Mouse (Mus musculus): ENCODE results near the gene Tmem186.

Tmem186 gene

DNA sequence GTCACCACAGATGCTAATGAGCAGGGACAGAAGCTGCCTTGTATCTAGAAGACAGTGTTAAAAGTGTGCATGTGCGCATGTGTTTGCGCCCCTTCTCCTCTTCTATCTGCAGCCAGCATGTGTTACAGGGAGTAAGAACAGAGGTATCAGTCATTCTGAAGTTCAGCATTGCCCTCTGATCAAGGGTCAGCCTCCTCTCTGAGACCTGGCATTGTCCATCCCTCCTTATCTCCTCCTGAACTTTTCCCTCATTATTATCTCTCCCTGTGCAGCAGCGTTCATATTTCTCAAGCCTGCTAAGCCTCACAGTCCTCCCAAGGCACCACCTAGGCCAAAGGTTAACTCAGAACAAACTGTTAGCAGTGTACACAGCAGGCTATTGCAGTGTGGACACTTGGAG is 33.7 kb downstream of the Tmem186 start:
- no peak for DNase-seq

DNA sequence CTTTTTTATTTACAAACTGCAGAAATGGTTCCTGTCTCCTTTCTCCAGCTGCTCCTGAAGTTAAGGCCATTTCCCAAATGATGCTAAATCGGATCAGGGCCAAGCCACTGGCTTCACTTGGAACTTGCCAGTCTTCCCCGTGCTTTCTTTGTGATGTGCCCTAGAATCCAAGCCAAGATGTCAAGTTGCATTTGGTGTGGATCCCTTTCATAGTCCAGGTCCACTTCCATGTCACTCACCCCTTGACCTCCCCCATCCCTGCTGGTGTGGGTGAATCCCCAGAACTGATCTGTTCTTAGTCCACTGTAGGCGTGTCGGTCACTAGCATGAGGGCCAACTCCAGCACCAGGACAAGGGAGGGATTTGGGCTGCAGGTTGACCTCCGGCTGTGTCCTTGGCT is 40.0 kb downstream of the Tmem186 start:
- no peak for DNase-seq

DNA sequence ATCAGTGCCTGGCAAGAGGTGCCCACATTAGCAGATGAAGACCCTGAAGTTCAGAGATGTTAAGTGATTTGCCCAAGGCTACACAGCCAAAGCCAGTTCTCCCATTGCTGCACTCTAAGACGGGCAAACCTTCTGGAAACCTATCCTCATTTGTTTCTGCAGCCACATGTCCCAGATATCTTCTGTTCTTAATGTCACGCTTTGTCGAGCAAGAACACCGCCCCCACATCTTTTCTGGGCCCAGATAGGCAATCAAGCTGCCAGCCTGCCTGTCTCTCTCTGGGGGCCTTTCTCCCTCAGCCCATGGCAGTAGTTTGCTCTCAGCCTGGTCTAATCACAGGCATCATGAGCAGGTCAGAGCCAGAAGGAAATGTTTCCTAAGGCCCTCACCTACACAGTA is 41.2 kb downstream of the Tmem186 start:
- no peak for DNase-seq

DNA sequence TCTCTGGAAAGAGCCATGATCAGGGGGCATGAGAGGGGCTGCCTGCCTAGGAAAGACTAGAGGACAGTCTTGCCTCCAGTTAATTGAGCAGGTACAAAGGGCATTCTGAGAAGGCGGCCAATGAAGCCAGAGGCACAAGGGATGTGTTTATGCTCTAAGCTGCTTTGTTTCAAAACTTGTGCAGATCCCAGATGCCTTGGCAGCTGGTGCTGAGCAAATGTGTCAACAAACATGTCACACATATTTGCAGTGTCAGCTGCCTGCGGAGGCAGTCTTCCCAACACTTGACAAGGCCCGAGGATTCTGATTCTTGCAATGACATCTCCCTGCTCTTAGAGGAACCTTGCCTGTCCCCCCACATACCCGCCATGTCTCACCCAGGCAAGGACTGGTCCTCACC is 42.1 kb downstream of the Tmem186 start:
- DNase-seq: peak; percentile 27

DNA sequence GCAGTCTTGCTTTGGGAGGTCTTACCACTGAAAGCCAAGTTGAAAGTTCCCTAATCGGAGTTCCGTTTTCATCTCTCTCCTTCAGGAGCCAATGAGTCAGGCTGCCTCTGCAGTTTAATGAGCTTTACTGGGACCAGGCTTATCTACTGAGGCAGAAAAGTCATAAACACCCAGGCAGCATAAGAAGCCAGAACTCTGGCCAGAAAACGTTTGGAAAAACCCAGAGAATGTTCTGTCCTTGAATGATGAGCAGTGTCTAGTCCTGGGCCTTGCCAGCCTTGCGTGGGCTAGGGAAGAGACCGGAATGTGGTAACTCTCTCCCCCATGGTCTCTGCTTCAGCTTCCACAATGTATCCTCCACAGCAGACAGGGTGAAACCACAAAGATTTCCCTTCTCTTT is 52.5 kb downstream of the Tmem186 start:
- DNase-seq: no peak

DNA sequence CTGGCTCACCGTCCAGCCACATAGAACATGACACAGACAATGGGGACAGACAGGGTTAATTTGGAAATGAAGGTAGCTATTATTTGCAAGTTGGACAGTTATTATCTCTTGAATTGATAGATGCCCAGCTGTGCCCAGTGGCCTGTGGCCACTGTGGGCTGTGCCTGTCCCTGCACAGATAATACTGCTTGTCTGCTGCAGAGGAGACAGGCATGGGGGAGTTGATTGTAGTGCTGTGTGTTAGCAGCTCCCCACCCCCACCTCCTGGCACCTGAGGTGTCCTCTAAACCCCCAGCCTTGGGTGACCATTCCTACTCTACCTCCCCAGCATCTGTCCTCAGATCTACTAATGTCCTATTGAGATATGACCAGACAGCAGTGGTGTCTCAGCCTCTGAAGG is 53.3 kb downstream of the Tmem186 start:
- DNase-seq: no peak

All from right cerebral cortex, postnatal 4 days (tissue).